Mouse (Mus musculus) limb, embryonic 15.5 days (tissue): ENCODE measurements at regions not wholly inside any gene's neighbourhood (a gene's known extent, or its start where the extent isn't known, plus 50 kb on each side); places are given as distances from the start of the nearest gene placed in this dataset.
"Not testable (repeated sequence)": the region's sequence is repeated elsewhere in the genome, so short reads cannot be mapped to it uniquely, and the experiment has no call there.

Source experiments
- ATAC-seq: fragments of 200-750 bp; cut with Nextera tagmentation; 2 replicates; pipeline ENCODE4 v1.8.0; 2017; ENCODE audit warnings: low read depth, moderate TSS enrichment; ENCODE audit not compliant: insufficient number of reproducible peaks, low FRiP score, low TSS enrichment
- H3K27ac ChIP-seq: fragments of 300-500 bp; sonication (generic); 2 replicates; pipeline ENCODE4 v1.5.1; 2015; ENCODE audit warnings: moderate library complexity, mild to moderate bottlenecking, inconsistent platforms
- H3K27me3 ChIP-seq: fragments of 300-500 bp; sonication (generic); 2 replicates; pipeline ENCODE4 v1.6.1; 2015; ENCODE audit warnings: inconsistent platforms
- H3K36me3 ChIP-seq: fragments of 300-500 bp; sonication (generic); 2 replicates; pipeline ENCODE4 v1.6.1; 2015; ENCODE audit warnings: inconsistent platforms
- H3K4me1 ChIP-seq: fragments of 300-500 bp; sonication (generic); 2 replicates; pipeline ENCODE4 v1.6.1; 2015; ENCODE audit warnings: inconsistent platforms
- H3K4me2 ChIP-seq: fragments of 300-500 bp; sonication (generic); 2 replicates; pipeline ENCODE4 v1.6.1; 2015; ENCODE audit warnings: mild to moderate bottlenecking, inconsistent platforms
- H3K4me3 ChIP-seq: fragments of 300-500 bp; sonication (generic); 2 replicates; pipeline ENCODE4 v1.5.1; 2015; ENCODE audit warnings: mild to moderate bottlenecking, inconsistent platforms
- H3K9ac ChIP-seq: fragments of 300-500 bp; sonication (generic); 2 replicates; pipeline ENCODE4 v1.6.1; 2015; ENCODE audit warnings: inconsistent platforms
- H3K9me3 ChIP-seq: fragments of 300-500 bp; sonication (generic); 2 replicates; pipeline ENCODE4 v1.6.1; 2016; ENCODE audit warnings: inconsistent platforms
- WGBS: fragments of 180-500 bp; shearing (Covaris S2); methylation state at CpG from one replicate; pipeline ENCODE4 v1.1.7; 2015; 5-methylcytosine and 5-hydroxymethylcytosine counted together

DNA sequence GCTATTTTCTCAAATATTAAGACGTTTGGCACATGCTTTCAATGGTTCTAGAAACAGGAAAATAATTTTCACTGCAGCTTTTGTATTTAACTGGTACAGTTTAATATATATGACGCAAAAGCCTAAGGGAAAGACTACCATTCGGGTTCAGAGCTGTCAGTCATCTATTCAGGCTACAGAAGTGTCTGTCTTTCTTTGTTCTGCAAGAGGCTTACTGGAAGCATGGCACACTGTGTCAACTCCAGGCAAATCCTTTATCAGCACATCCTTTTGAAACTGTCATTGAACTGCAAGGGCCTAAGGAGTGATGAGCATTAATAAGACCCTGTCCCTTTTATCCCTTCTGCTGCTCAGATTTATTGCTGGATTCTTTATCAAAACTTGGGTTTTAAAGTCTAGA is 303.8 kb upstream of the Gm5152 start:
- ATAC-seq, H3K27ac ChIP-seq, H3K36me3 ChIP-seq, H3K9me3 ChIP-seq, H3K9ac ChIP-seq, H3K4me1 ChIP-seq, H3K27me3 ChIP-seq, H3K4me2 ChIP-seq, H3K4me3 ChIP-seq: not testable (repeated sequence)
- 63% methylated on average over 3 of the region's 3 CpGs for WGBS

DNA sequence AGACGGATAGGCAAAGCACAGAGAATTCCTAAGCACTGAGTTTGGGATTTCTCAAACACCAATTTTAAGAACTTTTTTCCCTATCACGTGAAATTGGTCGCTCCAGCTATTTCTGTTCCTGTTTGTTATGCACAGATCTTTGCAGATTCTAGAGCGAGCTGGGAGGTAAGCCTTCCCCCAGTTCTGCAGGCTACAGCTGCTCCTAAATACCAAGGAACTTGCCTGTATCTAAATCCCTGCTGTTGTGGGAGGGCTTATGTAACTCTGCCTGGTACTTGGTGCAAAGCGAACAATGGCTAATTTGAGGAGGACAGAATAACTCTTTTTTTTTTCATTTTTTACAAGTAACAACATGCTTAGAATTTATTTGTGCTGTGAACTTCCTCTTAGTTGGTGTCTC is 316.0 kb upstream of the Gm5152 start:
- Histone ChIP-seq H3K36me3 (no peaks in the 10 kb centered on the region), H3K4me3 (no peak overlapping the region), H3K27me3 (no peaks in the 10 kb centered on the region), H3K9me3 (no peaks in the 10 kb centered on the region), H3K27ac (no peak overlapping the region), H3K4me2 (no peak overlapping the region), H3K4me1 (no peaks in the 10 kb centered on the region), H3K9ac (no peak overlapping the region)
- 49% methylated on average over 5 of the region's 5 CpGs for WGBS
- ATAC-seq = no peak

DNA sequence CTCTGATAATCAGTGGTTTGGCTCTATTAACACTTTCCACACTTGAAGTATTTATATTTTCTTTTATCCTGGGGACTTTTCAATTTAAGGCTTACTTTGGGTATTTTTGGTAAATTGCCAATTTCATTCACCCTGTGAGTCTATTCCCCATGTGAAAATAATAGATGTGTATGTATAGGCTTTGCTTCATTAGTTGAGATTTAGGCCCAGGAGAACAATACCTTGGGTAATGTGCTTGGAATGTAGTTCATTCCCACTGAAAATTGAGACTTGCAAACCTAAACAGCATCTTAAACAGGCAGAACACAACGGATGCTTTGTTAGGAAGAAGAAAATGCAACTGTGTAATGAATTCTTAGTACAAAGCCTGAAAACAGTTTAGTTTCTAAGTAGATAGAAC is 346.1 kb upstream of the Gm5152 start:
- Histone ChIP-seq H3K27ac (no peak overlapping the region), H3K9me3 (no peaks in the 10 kb centered on the region), H3K27me3 (no peaks in the 10 kb centered on the region), H3K4me1 (no peaks in the 10 kb centered on the region), H3K9ac (no peak overlapping the region), H3K4me3 (no peak overlapping the region), H3K4me2 (no peak overlapping the region), H3K36me3 (no peaks in the 10 kb centered on the region)
- 26% methylated on average over 1 of the region's 1 CpGs for WGBS
- no peak for ATAC-seq

DNA sequence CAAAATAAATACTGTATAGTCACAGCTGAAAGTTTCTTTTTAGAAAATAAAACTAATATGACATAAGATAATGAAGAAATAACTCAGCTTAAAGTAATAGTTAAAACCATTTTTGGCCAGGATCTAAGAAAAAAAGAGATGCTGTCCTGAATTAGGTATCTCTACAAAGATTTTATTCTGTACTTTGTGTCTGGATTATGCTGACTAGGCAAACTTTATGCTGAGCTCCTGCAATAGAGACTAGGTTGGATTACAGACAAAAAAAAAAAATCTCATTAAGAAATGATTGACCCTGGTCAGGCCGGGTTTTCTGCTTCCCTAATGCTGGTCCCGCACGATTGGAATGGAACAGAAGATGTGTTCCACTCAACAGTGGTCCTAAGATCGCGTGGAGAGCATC is 346.8 kb upstream of the Gm8871 start:
- WGBS = 87% methylated on average over 5 of the region's 5 CpGs
- no peak for ATAC-seq

DNA sequence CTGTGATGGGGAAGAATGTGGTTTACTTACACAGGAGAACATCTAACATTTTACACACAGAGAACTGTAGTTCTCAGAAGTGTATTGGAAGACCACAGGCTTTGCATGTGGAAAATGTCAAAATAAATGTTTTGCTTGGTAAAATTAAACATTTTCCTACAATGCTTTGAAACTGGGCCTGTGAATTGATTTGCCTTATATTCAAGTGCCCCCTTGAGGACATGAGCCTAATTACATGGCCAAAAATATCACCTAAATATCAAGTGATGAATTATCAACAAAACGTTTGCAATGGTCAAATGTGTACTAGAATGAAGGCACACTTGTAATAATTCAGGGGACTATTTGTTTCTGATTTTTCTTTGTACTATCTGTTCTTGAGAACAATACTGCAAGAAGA is 314.4 kb upstream of the Gm8871 start:
- Histone ChIP-seq H3K4me3 (no peak overlapping the region), H3K36me3 (no peaks in the 10 kb centered on the region), H3K4me1 (no peaks in the 10 kb centered on the region), H3K4me2 (no peak overlapping the region), H3K27me3 (no peaks in the 10 kb centered on the region), H3K27ac (no peak overlapping the region), H3K9me3 (no peaks in the 10 kb centered on the region), H3K9ac (no peak overlapping the region)
- WGBS = 28% methylated on average over 1 of the region's 1 CpGs
- no peak for ATAC-seq

More for the DNA sequence above, 346.8 kb upstream of the Gm8871 start:
- no peaks in the 10 kb centered on the region for H3K36me3 ChIP-seq
- no peak overlapping the region for H3K4me3 ChIP-seq
- H3K9me3 ChIP-seq = no peaks in the 10 kb centered on the region
- H3K9ac ChIP-seq = no peak overlapping the region
- no peaks in the 10 kb centered on the region for H3K4me1 ChIP-seq
- no peak overlapping the region for H3K4me2 ChIP-seq
- H3K27me3 ChIP-seq = no peaks in the 10 kb centered on the region
- no peak overlapping the region for H3K27ac ChIP-seq

DNA sequence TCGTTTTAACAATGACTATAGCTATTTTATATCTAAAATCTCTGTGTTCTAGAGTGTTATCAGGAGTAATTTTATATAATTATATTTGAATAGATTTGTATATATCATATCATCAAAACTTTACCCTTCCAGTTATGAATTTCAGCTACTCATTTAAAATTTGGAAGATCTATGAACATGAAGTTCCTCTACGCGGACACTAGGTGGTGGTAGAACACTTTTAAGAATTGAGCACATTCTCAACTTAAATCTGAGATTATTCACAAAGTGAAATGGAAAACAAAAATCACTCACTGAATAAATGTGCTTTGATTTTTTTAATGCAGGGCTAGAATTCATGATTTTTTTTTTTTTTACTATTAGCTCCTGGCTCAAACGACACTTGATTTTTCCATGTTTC is 299.5 kb upstream of the Gm8871 start:
- ATAC-seq = no peak
- H3K36me3 ChIP-seq = no peaks in the 10 kb centered on the region
- no peak overlapping the region for H3K9ac ChIP-seq
- no peaks in the 10 kb centered on the region for H3K27me3 ChIP-seq
- H3K4me2 ChIP-seq = no peak overlapping the region
- H3K4me1 ChIP-seq = no peaks in the 10 kb centered on the region
- H3K4me3 ChIP-seq = no peak overlapping the region
- H3K27ac ChIP-seq = no peak overlapping the region
- H3K9me3 ChIP-seq = no peaks in the 10 kb centered on the region
- WGBS = 31% methylated on average over 4 of the region's 4 CpGs

DNA sequence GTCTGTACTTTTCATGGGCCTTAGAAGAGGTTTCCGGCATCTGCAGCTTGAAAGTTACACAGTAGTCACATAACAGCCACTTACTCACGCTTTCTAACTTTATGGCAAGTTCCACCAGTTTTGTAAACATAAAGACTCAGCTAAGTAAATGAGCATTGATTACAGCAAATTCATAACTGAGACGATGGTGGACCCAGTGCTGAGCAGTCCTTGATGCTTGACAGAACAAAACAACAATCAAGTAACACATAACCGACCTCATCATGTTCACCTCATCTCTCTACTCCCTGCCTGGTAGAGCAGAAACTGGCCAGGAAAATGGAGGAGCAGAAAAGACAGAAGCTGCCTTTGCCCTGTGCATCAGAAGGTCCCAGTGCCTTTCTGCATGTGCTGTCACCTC is 284.3 kb upstream of the Gm8871 start:
- H3K27ac ChIP-seq = peak overlapping the region; percentile 9

DNA sequence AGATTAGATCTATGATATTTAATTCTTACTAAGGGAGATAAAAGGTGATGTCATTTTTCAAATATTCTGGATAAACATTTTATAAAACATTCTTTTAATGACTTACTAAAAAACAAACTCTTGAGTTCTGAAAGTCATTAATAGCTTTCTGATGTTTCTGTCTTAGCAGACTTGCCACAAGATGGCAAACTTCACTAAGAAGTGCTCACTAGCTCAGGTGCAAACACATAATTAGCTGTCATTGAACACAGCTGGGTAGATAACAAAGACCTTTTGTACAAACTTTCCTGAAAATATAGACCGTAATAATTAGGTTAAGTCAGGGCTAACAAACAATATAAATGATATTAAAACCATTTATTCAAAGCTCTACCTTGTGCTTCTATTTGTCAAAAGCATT is 273.4 kb upstream of the Gm8871 start:
- H3K36me3 ChIP-seq = no peaks in the 10 kb centered on the region
- no peak overlapping the region for H3K9ac ChIP-seq
- H3K27me3 ChIP-seq = no peaks in the 10 kb centered on the region
- H3K9me3 ChIP-seq = no peaks in the 10 kb centered on the region
- no peak overlapping the region for H3K27ac ChIP-seq
- no peak for ATAC-seq
- no peak overlapping the region for H3K4me2 ChIP-seq
- 29% methylated on average over 1 of the region's 1 CpGs for WGBS
- H3K4me1 ChIP-seq = no peaks in the 10 kb centered on the region
- no peak overlapping the region for H3K4me3 ChIP-seq

More for the DNA sequence above, 284.3 kb upstream of the Gm8871 start:
- no peak overlapping the region for H3K9ac ChIP-seq
- WGBS = 66% methylated on average over 4 of the region's 4 CpGs
- no peak overlapping the region for H3K4me3 ChIP-seq
- no peak overlapping the region for H3K4me2 ChIP-seq
- no peaks in the 10 kb centered on the region for H3K36me3 ChIP-seq
- no peaks in the 10 kb centered on the region for H3K4me1 ChIP-seq
- ATAC-seq = no peak
- H3K9me3 ChIP-seq = no peaks in the 10 kb centered on the region
- no peaks in the 10 kb centered on the region for H3K27me3 ChIP-seq

DNA sequence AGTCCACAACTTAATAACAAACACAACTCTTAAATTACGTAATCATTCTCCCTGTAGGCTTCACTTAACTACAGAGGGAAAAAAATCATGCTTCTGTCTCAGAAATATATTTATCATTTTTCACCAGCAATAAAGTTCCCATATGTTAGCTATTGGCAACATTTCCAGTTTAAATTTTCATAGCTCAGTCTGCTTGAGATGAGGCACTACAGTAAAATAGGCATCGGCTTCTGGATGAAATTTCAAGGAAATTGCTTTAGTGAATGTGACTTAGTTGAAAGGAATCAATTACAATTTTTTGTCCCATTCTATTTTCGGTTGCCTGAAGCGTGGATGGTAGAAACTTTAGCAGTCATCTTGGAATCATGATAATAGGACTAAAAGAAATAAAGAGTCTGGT is 262.1 kb upstream of the Gm8871 start:
- Histone ChIP-seq H3K36me3 (no peaks in the 10 kb centered on the region), H3K27me3 (no peaks in the 10 kb centered on the region), H3K27ac (no peak overlapping the region), H3K4me3 (no peak overlapping the region), H3K9ac (no peak overlapping the region), H3K9me3 (no peaks in the 10 kb centered on the region), H3K4me2 (no peak overlapping the region), H3K4me1 (no peaks in the 10 kb centered on the region)
- WGBS = 52% methylated on average over 4 of the region's 4 CpGs
- no peak for ATAC-seq

DNA sequence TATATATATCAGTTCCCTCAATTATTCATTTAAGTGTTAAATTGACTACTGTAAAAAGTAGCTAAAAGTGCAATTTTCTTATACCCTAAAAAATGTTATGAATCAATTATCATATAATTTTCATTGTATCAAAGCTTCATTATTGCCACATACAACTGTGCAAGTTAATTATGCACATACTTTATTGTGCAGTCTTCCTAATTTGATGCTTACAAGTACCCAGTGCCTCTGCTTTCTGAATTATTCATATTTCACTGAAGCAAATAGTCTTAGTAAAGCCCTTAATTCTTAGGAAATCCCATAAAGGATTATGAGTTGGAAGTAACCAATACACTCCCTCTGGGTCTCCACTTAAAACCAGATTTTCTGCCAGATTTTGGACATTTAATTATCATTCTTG is 220.5 kb upstream of the Gm8871 start:
- no peaks in the 10 kb centered on the region for H3K9me3 ChIP-seq
- H3K4me3 ChIP-seq = no peak overlapping the region
- H3K36me3 ChIP-seq = no peaks in the 10 kb centered on the region
- no peak for ATAC-seq
- H3K27ac ChIP-seq = no peak overlapping the region
- no peak overlapping the region for H3K4me2 ChIP-seq
- no peaks in the 10 kb centered on the region for H3K27me3 ChIP-seq
- H3K4me1 ChIP-seq = no peaks in the 10 kb centered on the region
- no peak overlapping the region for H3K9ac ChIP-seq

DNA sequence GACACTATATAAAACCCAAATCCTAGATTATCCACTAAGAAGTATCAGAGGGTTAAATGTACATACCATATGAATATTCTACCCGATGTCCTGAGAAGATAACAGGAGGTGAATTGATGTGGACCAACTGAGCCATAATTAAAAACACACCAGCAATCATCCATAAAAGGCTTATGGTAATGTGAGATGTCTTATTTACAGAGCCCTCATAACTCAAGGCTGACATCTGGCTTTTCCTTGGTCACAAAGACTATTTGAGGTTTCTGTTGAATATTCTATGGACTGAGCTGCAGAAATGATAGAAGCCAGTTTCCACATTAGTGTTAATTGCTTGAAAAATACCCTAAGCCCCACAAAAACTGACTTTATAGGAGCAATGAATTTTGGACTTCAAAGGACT is 198.1 kb upstream of the Gm8871 start:
- H3K4me2 ChIP-seq = no peak overlapping the region
- ATAC-seq = no peak
- 25% methylated on average over 1 of the region's 1 CpGs for WGBS
- H3K9ac ChIP-seq = no peak overlapping the region
- no peak overlapping the region for H3K4me3 ChIP-seq
- H3K27me3 ChIP-seq = no peaks in the 10 kb centered on the region
- no peaks in the 10 kb centered on the region for H3K36me3 ChIP-seq
- H3K9me3 ChIP-seq = no peaks in the 10 kb centered on the region
- no peaks in the 10 kb centered on the region for H3K4me1 ChIP-seq
- H3K27ac ChIP-seq = no peak overlapping the region

DNA sequence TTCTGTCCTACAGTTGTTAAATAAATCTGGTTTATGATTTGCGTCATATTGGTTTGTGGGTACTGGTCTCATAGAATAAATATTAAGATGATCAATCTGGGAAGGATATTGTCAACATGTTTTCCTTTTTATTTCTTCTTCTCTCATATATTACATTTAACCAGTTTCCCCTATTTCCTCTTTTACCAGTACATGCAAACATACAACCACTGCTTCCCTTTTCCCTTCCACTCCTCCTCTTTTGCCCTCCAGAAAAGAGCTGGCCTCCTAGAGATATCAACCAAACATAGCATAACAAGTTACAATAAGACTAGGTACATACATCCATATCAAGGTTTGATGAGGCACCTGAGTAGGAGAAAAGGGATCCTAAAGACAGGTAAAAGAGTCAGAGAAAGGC is 180.1 kb upstream of the Gm8871 start:
- ATAC-seq = no peak
- H3K27ac ChIP-seq = no peak overlapping the region
- no peak overlapping the region for H3K9ac ChIP-seq
- no peaks in the 10 kb centered on the region for H3K36me3 ChIP-seq
- WGBS = 97% methylated on average over 1 of the region's 1 CpGs
- no peaks in the 10 kb centered on the region for H3K4me1 ChIP-seq
- H3K27me3 ChIP-seq = no peaks in the 10 kb centered on the region
- H3K4me3 ChIP-seq = no peak overlapping the region
- no peaks in the 10 kb centered on the region for H3K9me3 ChIP-seq
- H3K4me2 ChIP-seq = no peak overlapping the region
